Mouse (Mus musculus) forebrain, postnatal 0 days (tissue): ENCODE results near the gene Dusp6. TPM values are rescaled to one million over a fixed set of nuclear protein-coding genes. Genes with fewer than 3 reads are reported as not detected.

ENCODE experiments used
- ATAC-seq: fragments of 200-750 bp; cut with Nextera tagmentation; 2 replicates; pipeline ENCODE4 v1.8.0; 2017; ENCODE audit warnings: mild to moderate bottlenecking, moderate library complexity
- DNase-seq: peaks from one replicate; pipeline ENCODE4 v3.0.0-alpha.2; 2015
- H3K27ac ChIP-seq: fragments of 300-500 bp; sonication (generic); 2 replicates; pipeline ENCODE4 v1.5.1; 2014; ENCODE audit warnings: low read depth, mild to moderate bottlenecking, antibody characterized with exemption, low read length, moderate library complexity, mixed read lengths
- H3K27me3 ChIP-seq: fragments of 300-500 bp; sonication (generic); 2 replicates; pipeline ENCODE4 v1.6.1; 2014; ENCODE audit warnings: mild to moderate bottlenecking, low read length, mixed read lengths; ENCODE audit not compliant: insufficient read depth
- H3K36me3 ChIP-seq: fragments of 300-500 bp; sonication (generic); 2 replicates; pipeline ENCODE4 v1.6.1; 2014; ENCODE audit warnings: mild to moderate bottlenecking, moderate library complexity; ENCODE audit not compliant: insufficient read depth
- H3K4me1 ChIP-seq: fragments of 300-500 bp; sonication (generic); 2 replicates; pipeline ENCODE4 v1.6.1; 2014; ENCODE audit warnings: antibody characterized with exemption; ENCODE audit not compliant: insufficient read depth
- H3K4me2 ChIP-seq: fragments of 300-500 bp; sonication (generic); 2 replicates; pipeline ENCODE4 v1.6.1; 2014; ENCODE audit warnings: low read depth, mild to moderate bottlenecking, moderate library complexity
- H3K4me3 ChIP-seq: fragments of 300-500 bp; sonication (generic); 2 replicates; pipeline ENCODE4 v1.5.1; 2014; ENCODE audit warnings: low read depth, low read length, mixed read lengths
- H3K9ac ChIP-seq: fragments of 300-500 bp; sonication (generic); 2 replicates; pipeline ENCODE4 v1.6.1; 2014; ENCODE audit warnings: mild to moderate bottlenecking
- H3K9me3 ChIP-seq: fragments of 300-500 bp; sonication (generic); 2 replicates; pipeline ENCODE4 v1.6.1; 2016; ENCODE audit warnings: low read length
- CTCF ChIP-seq: sonication (generic); IDR thresholded peaks from 2 replicates; pipeline ENCODE4 v1.5.1; 2016; ENCODE audit warnings: antibody characterized with exemption, control low read depth, low read depth
- WGBS: fragments of 180-500 bp; shearing (Covaris S2); extraction: QIAGEN DNeasy Blood & Tissue Kit; methylation state at CpG from one replicate; pipeline ENCODE4 v1.1.7; 2014; 5-methylcytosine and 5-hydroxymethylcytosine counted together
- polyA plus RNA-seq: library from polyadenylated mRNA; unstranded; fragments of >200 nt; fragmentation: Nextera tagmentation; extraction: Ambion mirVana; gene quantifications from 2 replicates; pipeline ENCODE4 v1.2.1, GENCODE M21; 2015
- total RNA-seq: library from RNA; depleted of rRNA; stranded (reverse); fragments of >200 nt; gene quantifications from 2 replicates; pipeline ENCODE4 v1.2.3, GENCODE M21; 2014

Dusp6 gene
- total and polyA plus RNA-seq, 2 experiments from 2014 or later: 38.7 to 58.3 TPM

- H3K9me3 ChIP-seq: no peaks in the 10 kb centered on the region
- ATAC-seq: peak; percentile 24
- under 1% methylated on average over 61 of the region's 62 CpGs for whole genome bisulfite sequencing
- peak; percentile 88 for DNase-seq
- peak overlapping the region; percentile 93 for H3K9ac ChIP-seq
- no peak for TF ChIP-seq CTCF
- peak overlapping the region; percentile 83 for H3K4me2 ChIP-seq
- 0 out of 2 replicates have a peak, but pooled peaks cover 6% of the 10 kb centered on the region for H3K4me1 ChIP-seq
- no peaks in the 10 kb centered on the region for H3K36me3 ChIP-seq
- H3K4me3 ChIP-seq: peak overlapping the region; percentile 82
- H3K27ac ChIP-seq: peak overlapping the region; percentile 95
- no peaks in the 10 kb centered on the region for H3K27me3 ChIP-seq
These were observed 1.3 kb upstream of the Dusp6 start for GRCm38 (mm10) chr10:99261636-99262318.

DNA sequence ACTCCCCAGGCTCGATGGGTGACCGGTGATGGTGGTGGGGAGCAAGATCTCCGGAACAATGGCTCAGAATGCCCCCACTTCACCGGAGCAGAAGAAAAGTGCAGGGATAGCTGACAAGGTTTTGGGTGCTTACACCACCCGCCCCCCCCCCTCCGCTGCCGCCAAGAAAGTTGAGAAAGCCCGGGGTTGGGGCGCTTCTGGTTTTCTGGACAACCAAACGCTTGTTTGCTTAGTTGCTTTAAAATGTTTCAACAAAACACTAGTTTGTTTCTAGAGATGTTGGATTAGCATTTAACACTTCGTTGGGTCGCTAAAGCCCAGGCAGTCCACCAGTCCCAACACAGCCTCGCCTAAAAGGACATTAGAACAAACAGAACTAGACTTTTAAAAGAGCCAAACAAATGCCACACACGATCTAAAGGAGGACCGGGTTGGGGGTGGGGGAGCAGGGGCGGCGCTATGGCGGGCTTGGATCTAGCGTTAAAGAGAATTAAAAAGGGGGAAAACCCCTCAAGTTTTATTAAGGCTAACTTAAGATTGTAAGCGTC is 638 bp upstream of the Dusp6 start:
- Histone ChIP-seq H3K36me3 (no peaks in the 10 kb centered on the region), H3K27ac (peak overlapping the region; percentile 95), H3K4me2 (peak overlapping the region; percentile 83), H3K9ac (peak overlapping the region; percentile 93), H3K27me3 (no peaks in the 10 kb centered on the region), H3K4me1 (0 out of 2 replicates have a peak, but pooled peaks cover 6% of the 10 kb centered on the region), H3K9me3 (no peaks in the 10 kb centered on the region), H3K4me3 (peak overlapping the region; percentile 82)
- ATAC-seq (peak; percentile 23), DNase-seq (no peak)
- under 1% methylated on average over 20 of the region's 20 CpGs for WGBS
- TF ChIP-seq CTCF: no peak

DNA sequence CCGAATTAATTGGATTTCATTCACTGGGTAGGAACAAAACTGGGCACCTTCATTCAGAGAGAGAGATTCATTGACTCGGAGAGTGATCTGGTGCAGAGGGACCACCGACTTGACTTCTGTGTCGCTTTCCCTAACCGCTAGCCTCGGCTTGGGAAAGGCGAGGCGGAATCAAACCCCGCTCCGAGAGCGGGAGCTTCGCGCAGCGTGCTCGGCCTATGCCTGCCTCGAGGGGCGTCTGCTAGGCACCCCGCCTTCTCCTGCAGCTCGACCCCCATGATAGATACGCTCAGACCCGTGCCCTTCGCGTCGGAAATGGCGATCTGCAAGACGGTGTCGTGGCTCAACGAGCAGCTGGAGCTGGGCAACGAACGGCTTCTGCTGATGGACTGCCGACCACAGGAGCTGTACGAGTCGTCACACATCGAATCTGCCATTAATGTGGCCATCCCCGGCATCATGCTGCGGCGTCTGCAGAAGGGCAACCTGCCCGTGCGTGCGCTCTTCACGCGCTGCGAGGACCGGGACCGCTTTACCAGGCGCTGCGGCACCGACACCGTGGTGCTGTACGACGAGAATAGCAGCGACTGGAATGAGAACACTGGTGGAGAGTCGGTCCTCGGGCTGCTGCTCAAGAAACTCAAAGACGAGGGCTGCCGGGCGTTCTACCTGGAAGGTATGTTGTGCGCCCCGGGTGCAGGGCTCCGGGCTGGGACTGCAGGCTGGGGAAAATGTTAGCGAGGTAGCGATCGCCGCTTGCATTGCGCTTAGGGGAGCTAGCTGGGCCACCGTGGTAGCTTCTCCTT is 589 bp downstream of the Dusp6 start:
- Histone ChIP-seq H3K4me2 (peak overlapping the region; percentile 83), H3K27ac (peak overlapping the region; percentile 95), H3K27me3 (no peaks in the 10 kb centered on the region), H3K9ac (peak overlapping the region; percentile 91), H3K9me3 (no peaks in the 10 kb centered on the region), H3K4me1 (0 out of 2 replicates have a peak, but pooled peaks cover 6% of the 10 kb centered on the region), H3K4me3 (peak overlapping the region; percentile 82), H3K36me3 (no peaks in the 10 kb centered on the region; the same call in 1 of the 2 replicates)
- peak; percentile 51 for ATAC-seq
- TF ChIP-seq CTCF: peak; percentile 8; the same call in 1 of the 2 replicates
- under 1% methylated on average over 66 of the region's 66 CpGs for WGBS
- peak; percentile 77 for DNase-seq

DNA sequence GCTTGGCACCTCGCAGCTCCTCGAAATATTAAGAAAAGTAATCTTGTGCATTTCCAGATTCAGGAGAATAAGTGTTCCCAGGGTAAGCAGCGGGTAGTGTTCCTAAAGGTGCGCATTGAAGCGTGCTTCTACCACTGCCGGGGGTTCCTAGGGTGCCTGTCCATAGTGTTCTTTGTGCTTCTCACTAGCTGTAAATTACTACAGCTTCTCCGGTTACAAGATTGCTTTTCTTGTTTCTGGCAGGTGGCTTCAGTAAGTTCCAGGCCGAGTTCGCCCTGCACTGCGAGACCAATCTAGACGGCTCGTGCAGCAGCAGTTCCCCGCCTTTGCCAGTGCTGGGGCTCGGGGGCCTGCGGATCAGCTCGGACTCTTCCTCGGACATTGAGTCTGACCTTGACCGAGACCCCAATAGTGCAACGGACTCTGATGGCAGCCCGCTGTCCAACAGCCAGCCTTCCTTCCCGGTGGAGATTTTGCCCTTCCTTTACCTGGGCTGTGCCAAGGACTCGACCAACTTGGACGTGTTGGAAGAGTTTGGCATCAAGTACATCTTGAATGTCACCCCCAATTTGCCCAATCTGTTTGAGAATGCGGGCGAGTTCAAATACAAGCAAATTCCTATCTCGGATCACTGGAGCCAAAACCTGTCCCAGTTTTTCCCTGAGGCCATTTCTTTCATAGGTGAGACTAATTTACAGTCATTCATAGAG is 1.4 kb downstream of the Dusp6 start:
- peak overlapping the region; percentile 95 for H3K27ac ChIP-seq
- peak overlapping the region; percentile 91 for H3K9ac ChIP-seq
- no peaks in the 10 kb centered on the region; the same call in 1 of the 2 replicates for H3K36me3 ChIP-seq
- H3K4me1 ChIP-seq: 0 out of 2 replicates have a peak, but pooled peaks cover 9% of the 10 kb centered on the region
- WGBS: 2% methylated on average over 26 of the region's 26 CpGs
- peak overlapping the region; percentile 83 for H3K4me2 ChIP-seq
- no peak for TF ChIP-seq CTCF
- H3K9me3 ChIP-seq: no peaks in the 10 kb centered on the region
- DNase-seq (peak; percentile 60), ATAC-seq (no peak)
- no peaks in the 10 kb centered on the region for H3K27me3 ChIP-seq
- H3K4me3 ChIP-seq: peak overlapping the region; percentile 82

DNA sequence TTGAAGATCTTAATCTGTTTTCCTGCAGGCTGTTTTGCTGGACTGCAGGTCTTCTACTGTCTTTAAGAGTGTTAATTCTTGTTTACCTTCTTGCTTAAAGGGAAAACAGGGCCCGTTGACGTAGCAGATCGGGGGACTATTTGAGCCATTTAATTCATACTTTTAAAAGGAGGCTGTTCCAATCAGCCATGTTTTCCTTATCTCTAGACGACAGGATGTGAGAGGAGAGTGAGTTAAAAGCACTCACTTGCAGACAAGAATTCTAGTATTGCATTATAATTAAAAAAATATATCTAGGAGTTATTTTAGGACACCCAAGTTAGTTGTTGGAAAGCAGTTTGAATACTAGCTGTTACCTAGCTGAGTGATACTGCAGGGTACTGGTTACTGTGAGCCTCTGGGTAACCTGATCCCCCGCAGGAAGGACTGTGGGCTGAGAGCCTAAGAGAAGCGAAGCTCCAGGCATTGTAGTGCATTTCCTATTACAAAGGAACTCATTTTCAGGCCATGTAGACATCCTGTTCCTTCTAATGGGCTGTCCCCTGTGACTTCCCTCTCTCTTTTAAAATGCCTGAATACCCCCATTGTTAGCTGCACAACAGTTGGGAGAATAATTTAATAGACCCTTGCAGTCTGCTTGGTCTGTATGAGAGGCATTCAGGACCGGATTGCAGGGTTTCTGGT is 2.1 kb downstream of the Dusp6 start:
- H3K4me3 ChIP-seq: peak overlapping the region; percentile 82
- H3K9ac ChIP-seq: peak overlapping the region; percentile 91
- H3K9me3 ChIP-seq: no peaks in the 10 kb centered on the region
- H3K4me1 ChIP-seq: 0 out of 2 replicates have a peak, but pooled peaks cover 9% of the 10 kb centered on the region
- no peak for TF ChIP-seq CTCF
- 5% methylated on average over 7 of the region's 7 CpGs for WGBS
- H3K27ac ChIP-seq: peak overlapping the region; percentile 95; the same call in 1 of the 2 replicates
- peak overlapping the region; percentile 83 for H3K4me2 ChIP-seq
- H3K36me3 ChIP-seq: no peaks in the 10 kb centered on the region; the same call in 1 of the 2 replicates
- no peaks in the 10 kb centered on the region for H3K27me3 ChIP-seq
- ATAC-seq (no peak), DNase-seq (peak; percentile 36)

DNA sequence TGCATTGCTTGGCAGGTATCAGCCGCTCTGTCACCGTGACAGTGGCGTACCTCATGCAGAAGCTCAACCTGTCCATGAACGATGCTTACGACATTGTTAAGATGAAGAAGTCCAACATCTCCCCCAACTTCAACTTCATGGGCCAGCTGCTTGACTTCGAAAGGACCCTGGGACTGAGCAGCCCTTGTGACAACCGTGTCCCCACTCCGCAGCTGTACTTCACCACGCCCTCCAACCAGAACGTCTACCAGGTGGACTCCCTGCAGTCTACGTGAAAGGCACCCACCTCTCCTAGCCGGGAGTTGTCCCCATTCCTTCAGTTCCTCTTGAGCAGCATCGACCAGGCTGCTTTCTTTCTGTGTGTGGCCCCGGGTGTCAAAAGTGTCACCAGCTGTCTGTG is 3.0 kb downstream of the Dusp6 start:
- H3K9ac ChIP-seq: peak overlapping the region; percentile 91
- H3K27ac ChIP-seq: peak overlapping the region; percentile 55; the same call in 1 of the 2 replicates
- H3K27me3 ChIP-seq: no peaks in the 10 kb centered on the region
- no peaks in the 10 kb centered on the region for H3K9me3 ChIP-seq
- H3K4me1 ChIP-seq: 0 out of 2 replicates have a peak, but pooled peaks cover 9% of the 10 kb centered on the region
- ATAC-seq (no peak), DNase-seq (no peak)
- WGBS: 24% methylated on average over 14 of the region's 14 CpGs
- TF ChIP-seq CTCF: no peak
- H3K36me3 ChIP-seq: no peaks in the 10 kb centered on the region; the same call in 1 of the 2 replicates
- H3K4me2 ChIP-seq: peak overlapping the region; percentile 83
- peak overlapping the region; percentile 82 for H3K4me3 ChIP-seq
